Mouse (Mus musculus): ENCODE measurements around the gene Atp8a2.

DNA sequence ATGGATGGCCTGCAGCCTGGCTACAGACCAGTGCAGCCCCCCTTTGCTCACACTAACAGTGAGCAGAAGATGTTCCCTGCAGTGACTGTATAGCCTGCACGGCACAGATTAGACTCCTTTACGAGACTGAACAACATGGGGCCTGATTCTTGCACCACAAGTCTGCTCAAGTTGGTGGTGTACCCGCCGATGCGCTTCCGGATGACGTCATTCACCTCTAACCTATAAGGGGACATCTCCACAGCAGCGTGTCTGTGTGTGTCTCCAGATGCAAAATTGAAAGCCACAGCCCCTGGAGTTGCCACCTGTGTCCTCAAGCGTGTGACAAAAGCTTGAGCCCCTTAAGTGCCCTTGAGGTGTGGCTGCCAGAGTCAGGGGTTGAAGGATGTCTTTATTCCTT, 566.9 kb downstream of the Atp8a2 start:
- no peak for TF ChIP-seq CTCF (conservative IDR thresholded peaks at IDR 0.05; ENCODE audit: insufficient read depth, insufficient read length, low read depth, low read length)
- TF ChIP-seq POLR2A (IDR thresholded peaks at IDR 0.05; ENCODE audit: low read depth, low read length): no peak

Measured in kidney, adult 2 months (tissue).